Mouse (Mus musculus): ENCODE results near the gene Nkapd1. TPM values are rescaled to one million over a fixed set of nuclear protein-coding genes. Genes with fewer than 3 reads are reported as not detected.

Gene Nkapd1
- total RNA-seq, 2 experiments from 2014 or later = 8.1 to 11.4 TPM

Other genes starting within 250 kb of the Nkapd1 start
- gene Plet1, start 122.9 kb downstream of the Nkapd1 start, total RNA-seq (2021) = not detected
- 10 to 100 TPM in 1 of 2 experiments, 1 to 10 TPM in 1; 9.5 to 10.0 TPM for gene Pts, start 88.7 kb downstream of the Nkapd1 start, total RNA-seq (2021)
- 1 to 10 TPM in 1 of 2 experiments, under 1 TPM in 1; 0.87 to 1.4 TPM for gene Il18, start 62.6 kb downstream of the Nkapd1 start, total RNA-seq (2021)
- gene Bco2, start 62.3 kb downstream of the Nkapd1 start, total RNA-seq (2021) = under 1 TPM in 1 of 2 experiments, not detected in 1; 0.36 TPM
- gene Tex12, start 56.1 kb downstream of the Nkapd1 start, total RNA-seq (2021) = not detected
- 100 to 1,000 TPM; 313 to 336 TPM for gene Sdhd, start 13.7 kb downstream of the Nkapd1 start, total RNA-seq (2021)
- gene Timm8b, start 13.6 kb downstream of the Nkapd1 start, total RNA-seq (2021) = 100 to 1,000 TPM; 184 to 202 TPM
- under 1 TPM in 1 of 2 experiments, not detected in 1; 0.96 TPM for gene Pih1d2, start 143 bp downstream of the Nkapd1 start, total RNA-seq (2021)
- 100 to 1,000 TPM; 207 to 232 TPM for gene Dlat, start 42.3 kb upstream of the Nkapd1 start, total RNA-seq (2021)
- gene Dixdc1, start 122.1 kb upstream of the Nkapd1 start, total RNA-seq (2021) = 1 to 10 TPM; 1.4 to 3.5 TPM
- 1 to 10 TPM; 1.8 to 4.2 TPM for gene 2310030G06Rik, start 129.1 kb upstream of the Nkapd1 start, total RNA-seq (2021)
- gene Cryab, start 133.9 kb upstream of the Nkapd1 start, total RNA-seq (2021) = 1,000 to 10,000 TPM; 1,018 to 1,083 TPM
- gene Hspb2, start 134.9 kb upstream of the Nkapd1 start, total RNA-seq (2021) = 100 to 1,000 TPM; 118 to 134 TPM
- gene Fdxacb1, start 150.8 kb upstream of the Nkapd1 start, total RNA-seq (2021) = 1 to 10 TPM; 4.3 to 4.6 TPM
- 10 to 100 TPM in 1 of 2 experiments, 1 to 10 TPM in 1; 7.1 to 10.2 TPM for gene Alg9, start 157.6 kb upstream of the Nkapd1 start, total RNA-seq (2021)
- 10 to 100 TPM in 1 of 2 experiments, 1 to 10 TPM in 1; 9.8 to 11.2 TPM for gene 1110032A03Rik, start 158.1 kb upstream of the Nkapd1 start, total RNA-seq (2021)
- 1 to 10 TPM; 4.9 to 5.9 TPM for gene Ppp2r1b, start 227.8 kb upstream of the Nkapd1 start, total RNA-seq (2021)

Data from gastrocnemius, postnatal 36 days (tissue).